Mouse (Mus musculus) erythroblast, adult 5-6 weeks (primary cell): ENCODE measurements around the gene Chodl. TPM values are rescaled to one million over a fixed set of nuclear protein-coding genes. Genes with fewer than 3 reads are reported as not detected.

ENCODE experiments used
- ATAC-seq: replicated peaks from 2 replicates; pipeline ENCODE4 v1.8.0; 2016; ENCODE audit warnings: moderate number of reproducible peaks, mild to moderate bottlenecking, moderate TSS enrichment, inconsistent platforms; ENCODE audit not compliant: poor library complexity, low FRiP score, severe bottlenecking
- total RNA-seq, 2 experiments: library from RNA; stranded (forward) in 1 of 2; stranded (reverse) in 1 of 2; fragments of 150-400 nt in 1 of 2; fragments of 200-764, 138-1000 nt in 1 of 2; gene quantifications; 2 replicates each; pipeline versions ENCODE4 v1.2.3 to v1.2.4; 2015 to 2017; ENCODE audit warnings: low replicate concordance in 2 of 2

Gene Chodl
- total RNA-seq (2015; ENCODE audit: low replicate concordance) (not detected in 2 replicates), total RNA-seq (2017; ENCODE audit: low replicate concordance) (not detected in 2 replicates)

DNA sequence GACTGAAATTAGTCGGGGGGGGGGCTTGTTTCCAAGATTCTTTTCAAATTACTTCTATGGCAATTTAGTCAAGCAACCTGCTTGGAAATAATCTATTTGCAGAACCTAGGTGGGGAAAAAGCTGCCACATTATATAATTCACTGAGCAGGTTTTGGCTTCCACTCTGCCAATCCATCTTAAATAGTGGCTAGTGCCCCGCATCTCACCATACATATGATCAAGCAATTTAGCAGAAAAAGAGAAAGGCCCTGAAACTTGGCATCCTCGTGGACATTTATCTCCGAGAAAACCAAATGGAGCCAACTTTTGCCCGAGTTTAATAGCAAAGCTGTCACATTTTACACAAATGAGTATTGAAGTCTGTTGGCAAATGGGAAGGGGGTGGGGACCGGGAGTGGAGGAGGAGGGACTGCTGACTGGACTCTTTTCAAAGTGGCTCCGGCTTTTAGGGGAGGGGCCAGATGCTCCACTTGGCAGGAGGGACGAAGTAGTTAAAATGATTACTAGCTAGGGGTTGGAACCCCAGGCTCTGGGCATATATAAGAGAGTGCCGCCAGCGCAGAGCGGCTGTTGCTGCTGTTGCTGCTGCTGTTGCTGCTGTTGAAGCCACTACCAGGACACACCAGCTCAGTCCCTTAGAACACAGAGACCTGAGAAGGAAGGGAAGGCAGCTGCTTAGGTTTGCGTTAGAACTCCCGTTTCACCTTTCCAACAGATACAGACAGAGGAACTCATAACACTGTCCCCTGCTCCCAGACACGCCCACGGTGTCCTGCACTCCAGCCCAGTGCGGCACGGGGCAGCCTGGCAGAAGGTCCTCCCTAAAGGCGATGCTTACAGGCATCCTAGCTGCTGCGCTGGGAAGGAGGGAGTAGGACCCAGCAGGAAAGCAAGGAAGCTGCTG, at the start of gene Chodl:
Gene Chodl (plus strand): TSS at position 567 of the 905 bp plus-strand sequence.
- no peak for ATAC-seq

DNA sequence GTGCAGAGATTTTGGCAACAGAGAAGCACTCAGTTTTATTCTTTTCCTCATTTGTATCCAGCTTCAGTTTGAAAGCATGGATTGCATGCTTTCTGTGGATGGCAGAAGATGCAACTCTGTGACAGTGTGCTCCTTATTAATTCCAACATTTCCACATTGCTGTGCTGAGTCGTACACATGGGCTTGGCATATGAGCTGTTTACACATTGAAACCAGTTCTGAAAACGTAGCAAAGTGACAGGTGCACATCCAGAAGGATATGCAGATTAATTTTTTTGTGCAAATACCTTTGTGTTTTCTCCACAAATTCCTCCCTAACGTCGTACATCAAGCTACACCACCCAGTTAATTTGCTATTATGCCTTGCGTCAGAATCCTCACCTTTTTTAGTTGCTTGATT, 8.1 kb upstream of the Chodl start:
- ATAC-seq: no peak

DNA sequence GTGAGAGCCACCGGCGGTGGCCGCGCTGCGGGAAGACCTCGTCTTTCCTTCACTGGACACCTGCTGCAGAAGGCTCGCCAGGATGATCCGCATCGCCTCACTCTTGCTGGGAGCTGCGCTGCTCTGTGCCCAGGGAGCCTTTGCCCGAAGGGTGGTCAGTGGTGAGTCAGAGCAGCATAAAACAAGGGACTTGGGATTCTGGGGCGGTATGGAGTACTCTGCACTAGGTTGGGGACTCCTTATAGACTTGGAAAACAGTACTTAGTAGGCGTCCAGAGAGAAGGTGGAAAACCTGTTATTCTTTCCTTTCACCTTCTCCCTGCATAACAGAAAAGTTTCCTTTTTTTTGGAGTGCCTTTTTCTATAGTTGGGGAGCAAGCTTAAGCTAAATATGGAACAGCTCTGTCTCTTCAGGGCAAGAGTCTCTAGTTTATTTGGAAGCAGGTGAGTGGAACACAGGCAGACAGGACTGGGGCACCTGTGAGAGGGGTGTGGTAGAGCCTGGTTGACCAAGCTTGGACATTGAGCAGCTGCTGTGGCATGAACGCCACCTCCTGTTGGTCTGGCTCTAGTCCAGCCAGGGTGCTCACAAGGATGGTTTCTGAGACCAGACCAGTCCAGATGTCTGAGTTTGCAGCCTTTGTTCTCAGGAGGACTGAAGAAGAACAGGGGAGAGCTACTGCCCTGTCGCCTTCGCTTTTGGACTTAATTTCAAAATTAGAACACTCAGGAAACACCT, 708 bp downstream of the Chodl start:
- no peak for ATAC-seq

DNA sequence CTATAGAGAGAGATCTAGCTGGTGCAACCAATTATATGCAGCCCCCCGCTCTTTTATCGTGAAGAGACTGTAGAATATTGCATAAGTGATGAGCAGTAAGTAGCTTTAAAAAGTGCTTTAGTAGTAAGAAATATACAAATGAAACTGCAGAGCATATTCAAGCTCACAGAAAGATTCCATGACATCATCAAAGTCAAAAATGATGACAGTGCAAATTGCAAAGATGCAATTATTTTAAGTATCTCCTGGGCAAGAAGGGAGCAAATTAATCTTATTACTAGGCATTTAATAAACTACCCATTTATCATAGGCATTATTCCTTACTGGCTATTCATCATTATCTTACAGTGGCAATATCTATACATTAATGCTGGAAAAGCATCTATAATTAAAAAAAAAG, 3.5 kb downstream of the Chodl start:
- ATAC-seq: no peak

DNA sequence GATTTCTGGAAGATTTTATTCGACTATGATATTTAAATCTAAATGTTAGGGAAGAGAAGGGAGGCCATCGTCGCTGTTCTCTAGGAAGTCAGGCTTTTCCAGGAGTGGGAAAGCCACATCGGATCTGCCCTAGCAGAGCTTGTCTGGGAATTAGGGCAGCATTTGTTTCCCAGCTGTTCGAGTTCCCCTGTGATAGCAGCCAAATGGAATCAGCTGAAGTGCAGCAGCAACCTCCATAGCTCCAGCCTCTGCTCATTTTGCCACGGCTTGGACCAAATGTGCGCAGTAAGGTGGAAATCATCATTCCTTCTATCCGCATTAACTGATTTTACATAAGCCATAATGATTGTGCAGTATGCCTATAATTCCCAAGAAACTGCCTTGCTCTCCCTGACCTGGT, 7.0 kb downstream of the Chodl start:
- ATAC-seq: no peak

DNA sequence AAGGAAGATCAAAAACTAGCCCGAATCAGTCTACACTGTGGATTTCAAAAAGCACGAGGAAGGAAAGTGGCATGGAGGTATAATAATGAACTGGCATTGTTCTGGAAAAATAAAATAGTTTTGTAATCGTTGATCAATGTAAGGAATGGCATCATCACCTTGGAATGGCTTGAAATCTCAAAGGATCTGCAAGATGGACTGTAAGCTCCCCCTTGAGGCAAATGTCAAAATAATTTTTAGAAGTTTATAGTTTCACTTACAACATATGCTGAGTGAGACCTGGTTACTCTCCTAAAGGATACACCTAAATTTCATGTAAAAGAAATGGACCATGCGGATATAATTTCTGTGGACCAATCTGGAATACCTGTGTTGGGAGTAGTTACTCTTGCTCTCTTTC, 19.6 kb downstream of the Chodl start:
- ATAC-seq: no peak

DNA sequence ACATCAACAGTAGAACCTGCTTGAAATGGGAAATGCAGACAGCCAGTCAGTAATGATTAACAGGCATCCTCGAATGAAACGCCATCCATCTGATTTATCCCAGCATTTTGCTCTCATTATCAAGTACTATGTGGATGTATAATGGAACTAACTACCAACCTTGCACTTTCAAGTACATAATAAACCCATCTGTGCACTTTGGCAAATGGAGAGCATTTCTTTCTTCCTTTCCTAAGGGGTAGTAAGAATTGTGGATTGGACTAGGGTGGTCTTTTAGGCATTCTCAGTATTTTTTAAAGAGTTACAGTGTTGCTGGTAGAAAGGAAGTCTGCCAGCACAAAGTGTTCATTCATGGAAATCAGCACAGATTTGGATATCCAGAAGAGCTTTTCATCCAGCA, 26.7 kb downstream of the Chodl start:
- no peak for ATAC-seq

DNA sequence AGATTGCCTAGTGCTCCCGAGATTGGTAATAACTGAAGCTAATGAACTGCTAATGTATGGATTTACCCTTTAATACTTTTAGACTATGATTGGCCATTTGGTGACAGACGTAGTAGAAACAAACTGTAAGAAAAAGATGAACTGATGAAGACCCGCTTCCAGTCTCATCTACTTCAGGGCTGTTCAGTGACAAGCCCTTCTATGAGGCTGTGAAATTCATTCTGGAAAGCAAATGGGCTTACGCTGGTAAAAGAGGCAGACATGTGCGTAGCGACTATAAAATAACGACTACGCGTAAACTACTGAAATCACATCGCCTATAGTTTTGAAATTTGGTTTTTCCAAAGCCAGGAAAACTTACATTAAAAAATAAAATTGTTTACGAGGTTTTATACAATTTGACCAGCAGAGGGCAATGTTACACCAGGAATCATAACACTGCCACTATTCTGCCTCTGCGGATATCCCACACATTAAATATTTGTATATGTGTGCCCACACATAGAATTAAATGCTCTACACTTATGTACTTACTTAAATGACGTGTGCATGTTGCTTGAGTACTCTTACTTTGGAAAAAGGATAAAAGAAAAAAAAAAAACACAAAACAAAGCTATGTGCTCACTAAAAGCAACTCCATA, 38.5 kb downstream of the Chodl start:
- ATAC-seq: no peak

DNA sequence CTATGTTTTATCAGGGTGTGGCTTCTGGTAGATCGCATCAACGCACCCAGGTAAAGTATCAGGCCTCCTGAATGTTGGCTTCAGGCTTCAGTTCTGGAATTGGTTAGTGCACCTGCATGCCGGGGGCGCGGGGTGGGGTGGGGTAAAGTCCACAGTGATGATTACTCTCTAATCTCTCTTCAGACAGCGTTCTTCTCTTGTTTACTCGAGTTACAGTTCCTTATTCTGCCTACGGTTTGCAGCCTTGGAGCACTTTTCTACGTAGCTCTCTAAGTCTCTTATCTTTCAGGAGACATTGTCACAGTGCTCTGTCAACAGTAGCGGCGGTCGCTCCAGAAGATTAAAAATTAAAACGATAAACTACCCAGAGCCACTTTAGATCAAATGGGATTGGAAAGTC, 43.4 kb downstream of the Chodl start:
- no peak for ATAC-seq

DNA sequence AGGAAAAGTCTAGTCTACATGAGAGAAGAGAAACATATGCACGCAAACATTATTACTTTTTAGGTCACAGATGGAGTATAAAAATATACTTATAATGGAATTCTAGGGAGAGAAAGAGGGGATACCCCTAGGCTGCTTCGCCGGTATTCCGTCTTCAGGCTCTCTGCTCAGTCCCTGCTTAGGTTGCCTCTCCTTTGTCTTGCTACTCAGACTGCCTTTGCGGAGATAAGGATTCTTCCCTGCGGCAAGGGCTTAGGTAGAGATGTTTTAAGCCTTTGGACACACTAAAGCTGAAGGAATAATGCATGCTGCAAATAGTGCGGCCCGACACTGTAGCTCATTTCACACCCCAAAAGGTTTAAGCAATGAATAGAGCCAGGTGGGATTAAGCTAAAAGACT, 45.6 kb downstream of the Chodl start:
- ATAC-seq: no peak

Other genes starting within 250 kb of the Chodl start
- gene Tmprss15, start 160.1 kb downstream of the Chodl start, total RNA-seq (2015; ENCODE audit: low replicate concordance): not detected in 2 replicates
- gene Tmprss15, start 160.1 kb downstream of the Chodl start, total RNA-seq (2017; ENCODE audit: low replicate concordance): not detected in 2 replicates